Mouse (Mus musculus) megakaryocyte progenitor cell, adult 5-6 weeks (primary cell): ENCODE results near the gene Gm5868. TPM values are rescaled to one million over a fixed set of nuclear protein-coding genes. Genes with fewer than 3 reads are reported as not detected.

Experiments
- ATAC-seq: replicated peaks from 2 replicates; pipeline ENCODE4 v1.8.0; 2016; ENCODE audit warnings: mild to moderate bottlenecking, moderate TSS enrichment, inconsistent platforms; ENCODE audit not compliant: poor library complexity
- total RNA-seq, 2 experiments: library from RNA; stranded (forward) in 1 of 2; stranded (reverse) in 1 of 2; fragments of 157-497, 149-512 nt in 1 of 2; fragments of 200-1000 nt in 1 of 2; gene quantifications; 2 replicates each; pipeline versions ENCODE4 v1.2.3 to v1.2.4; 2015 to 2017

Gm5868 gene
- total RNA-seq, 2 experiments from 2014 or later = not detected

GRCm38 (mm10) chr5:72551209-72551608 is 36.1 kb downstream of the Gm5868 start:
- ATAC-seq = no peak

Other genes starting within 250 kb of the Gm5868 start
- gene Corin, start 83.1 kb downstream of the Gm5868 start, total RNA-seq (2015) = not detected in 2 replicates
- gene Corin, start 83.1 kb downstream of the Gm5868 start, total RNA-seq (2017) = not detected in 2 replicates
- gene Nfxl1, start 27.9 kb downstream of the Gm5868 start, total RNA-seq (2015) = 15.3 and 21.6 TPM in 2 replicates
- gene Nfxl1, start 27.9 kb downstream of the Gm5868 start, total RNA-seq (2017) = 13.0 and 25.4 TPM in 2 replicates
- gene Zar1, start 6.3 kb downstream of the Gm5868 start, total RNA-seq (2015) = not detected in 2 replicates
- not detected in 2 replicates for gene Zar1, start 6.3 kb downstream of the Gm5868 start, total RNA-seq (2017)
- not detected in 2 replicates for gene Cnga1, start 56.7 kb upstream of the Gm5868 start, total RNA-seq (2015)
- not detected in 2 replicates for gene Cnga1, start 56.7 kb upstream of the Gm5868 start, total RNA-seq (2017)
- not detected in 2 replicates for gene Nipal1, start 60.2 kb upstream of the Gm5868 start, total RNA-seq (2015)
- gene Nipal1, start 60.2 kb upstream of the Gm5868 start, total RNA-seq (2017) = 1.3 TPM in 1 of 2 replicates, not detected in the other
- gene Txk, start 165.2 kb upstream of the Gm5868 start, total RNA-seq (2015) = 0.57 and 1.2 TPM in 2 replicates
- 0.08 and 0.41 TPM in 2 replicates for gene Txk, start 165.2 kb upstream of the Gm5868 start, total RNA-seq (2017)